Mouse (Mus musculus): ENCODE results near the gene Fkbp5. TPM values are rescaled to one million over a fixed set of nuclear protein-coding genes. Genes with fewer than 3 reads are reported as not detected.

The Fkbp5 gene
- polyA plus RNA-seq, 2 experiments from 2014 or later = 17.4 to 17.8 TPM

DNA sequence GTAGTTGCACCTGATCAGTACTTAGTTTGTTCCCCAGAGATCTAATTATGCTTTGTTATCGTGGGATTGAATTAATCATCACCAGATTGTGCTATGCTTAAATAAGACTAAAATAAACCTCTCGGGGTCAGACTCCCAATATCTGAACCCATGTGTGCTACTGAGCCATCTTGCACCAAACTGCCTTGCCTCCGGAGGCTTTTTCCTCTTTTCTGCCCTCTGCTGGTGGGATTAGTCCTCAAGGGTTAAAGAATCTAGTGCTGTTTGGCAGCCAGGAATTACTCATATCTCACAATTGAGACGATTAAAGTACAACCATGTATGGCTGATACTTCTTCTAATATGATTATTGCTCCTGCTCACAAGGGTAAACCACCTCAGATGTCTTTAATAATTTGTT is 62.2 kb downstream of the Fkbp5 start:
- no peak for ATAC-seq

DNA sequence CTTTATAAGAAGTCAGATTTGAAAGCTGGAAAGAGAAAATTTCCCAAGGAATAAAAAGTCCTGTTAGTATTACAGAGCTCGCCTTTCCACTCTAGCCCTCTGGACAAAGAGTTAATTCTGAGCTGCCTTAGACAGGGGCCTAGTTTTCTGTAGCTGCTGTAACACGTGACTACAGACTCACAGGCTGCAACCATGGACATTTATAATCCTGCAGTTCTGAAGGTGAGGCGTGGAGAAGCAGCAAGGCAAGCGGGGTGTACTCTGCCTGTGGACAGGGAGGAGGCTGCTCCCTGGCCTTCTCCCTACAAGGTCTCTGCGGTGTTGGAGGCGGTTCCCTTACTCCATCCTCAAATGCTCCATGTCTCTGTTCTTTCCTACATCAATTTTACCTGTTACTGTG is 64.4 kb downstream of the Fkbp5 start:
- ATAC-seq = no peak

DNA sequence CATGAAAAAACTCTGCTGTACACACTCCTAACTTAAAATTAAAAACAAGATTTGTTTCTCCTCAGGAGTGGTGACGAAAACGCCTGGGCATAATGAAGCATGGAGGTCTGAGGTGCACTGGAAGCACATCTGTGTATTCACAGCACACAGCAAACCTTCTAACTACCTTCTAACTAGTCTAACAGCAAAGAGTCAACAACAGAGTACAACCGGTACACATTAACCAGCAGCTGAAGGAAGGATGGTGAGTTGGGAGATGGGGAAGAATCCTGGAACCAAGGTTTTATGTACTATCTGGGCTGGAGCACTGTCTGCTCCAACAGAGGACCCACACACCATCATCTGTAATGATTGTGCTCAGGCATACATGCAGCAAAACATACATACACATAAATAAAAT is 65.4 kb downstream of the Fkbp5 start:
- no peak for ATAC-seq

DNA sequence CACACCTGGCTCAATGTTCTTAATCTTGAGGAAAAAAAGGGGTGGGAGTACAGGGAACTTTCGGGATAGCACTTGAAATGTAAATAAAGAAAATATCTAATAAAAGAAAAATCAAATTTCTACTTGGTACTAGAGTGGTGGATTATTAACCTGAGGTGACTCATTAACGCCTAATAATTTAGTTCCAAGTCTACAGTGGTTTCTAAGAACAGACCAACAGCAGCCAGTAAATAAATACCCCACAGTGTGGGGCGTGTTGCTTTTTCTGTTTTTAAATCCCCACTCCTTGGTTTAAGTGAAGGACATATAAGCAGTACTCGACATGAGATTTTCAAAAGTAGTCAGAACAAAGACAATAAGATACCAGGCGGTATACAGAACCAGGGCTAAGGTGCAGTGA is 65.8 kb downstream of the Fkbp5 start:
- no peak for ATAC-seq

DNA sequence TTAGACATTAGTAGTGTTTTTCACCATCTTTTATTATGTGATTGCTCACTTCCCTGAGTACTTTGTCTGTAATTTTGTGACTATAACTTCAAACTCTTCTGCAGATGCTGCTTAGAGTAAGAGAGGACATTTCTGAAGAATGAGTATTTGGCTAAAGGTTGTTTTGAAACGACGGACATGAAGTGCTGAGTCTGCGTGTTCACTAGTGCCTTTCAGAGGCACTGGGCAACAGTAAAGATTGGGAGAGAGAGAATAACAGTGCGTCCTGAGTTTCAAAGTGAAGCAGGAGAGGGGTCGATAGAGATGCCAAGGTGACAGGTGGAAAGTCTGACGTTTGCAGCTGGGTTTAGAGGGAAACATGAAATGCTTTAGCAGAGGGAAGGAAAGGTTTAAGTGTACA is 69.1 kb downstream of the Fkbp5 start:
- no peak for ATAC-seq

DNA sequence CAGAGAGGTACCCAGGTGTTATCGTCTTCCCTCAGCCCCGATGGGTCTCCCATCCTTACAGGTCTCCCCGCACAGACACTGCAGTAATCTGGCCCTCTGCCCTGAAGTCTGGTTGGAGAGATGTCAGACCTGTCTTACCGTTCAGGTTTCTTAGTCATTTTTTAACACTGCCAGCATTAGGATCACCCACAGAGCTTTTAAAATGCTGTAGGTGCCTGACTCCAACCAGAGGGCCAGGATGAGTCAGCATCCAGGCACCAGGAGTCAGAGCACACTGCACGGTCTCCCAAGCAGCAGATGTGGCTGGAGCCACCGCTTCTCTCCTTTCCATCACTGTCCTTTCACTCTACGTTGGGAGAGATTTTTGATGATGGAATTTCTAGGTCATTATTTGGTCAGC is 69.5 kb downstream of the Fkbp5 start:
- ATAC-seq = no peak

DNA sequence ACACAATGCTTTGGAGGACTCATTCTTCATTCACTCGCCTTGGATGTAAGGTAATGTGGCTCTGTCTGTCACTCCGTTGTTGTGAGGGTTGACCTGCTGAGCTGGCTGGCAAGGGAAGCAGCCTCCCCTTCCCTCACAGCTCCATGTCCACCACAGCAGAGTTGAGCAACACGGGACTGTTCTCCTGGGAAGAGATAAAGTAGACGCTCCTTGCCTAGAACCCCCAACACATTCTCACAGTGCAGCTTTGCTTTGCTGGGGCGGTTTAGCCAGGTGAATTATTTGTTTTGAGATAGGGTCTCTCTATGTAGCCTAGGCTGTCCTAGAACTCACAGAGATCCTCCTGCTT is 70.5 kb downstream of the Fkbp5 start:
- no peak for ATAC-seq

DNA sequence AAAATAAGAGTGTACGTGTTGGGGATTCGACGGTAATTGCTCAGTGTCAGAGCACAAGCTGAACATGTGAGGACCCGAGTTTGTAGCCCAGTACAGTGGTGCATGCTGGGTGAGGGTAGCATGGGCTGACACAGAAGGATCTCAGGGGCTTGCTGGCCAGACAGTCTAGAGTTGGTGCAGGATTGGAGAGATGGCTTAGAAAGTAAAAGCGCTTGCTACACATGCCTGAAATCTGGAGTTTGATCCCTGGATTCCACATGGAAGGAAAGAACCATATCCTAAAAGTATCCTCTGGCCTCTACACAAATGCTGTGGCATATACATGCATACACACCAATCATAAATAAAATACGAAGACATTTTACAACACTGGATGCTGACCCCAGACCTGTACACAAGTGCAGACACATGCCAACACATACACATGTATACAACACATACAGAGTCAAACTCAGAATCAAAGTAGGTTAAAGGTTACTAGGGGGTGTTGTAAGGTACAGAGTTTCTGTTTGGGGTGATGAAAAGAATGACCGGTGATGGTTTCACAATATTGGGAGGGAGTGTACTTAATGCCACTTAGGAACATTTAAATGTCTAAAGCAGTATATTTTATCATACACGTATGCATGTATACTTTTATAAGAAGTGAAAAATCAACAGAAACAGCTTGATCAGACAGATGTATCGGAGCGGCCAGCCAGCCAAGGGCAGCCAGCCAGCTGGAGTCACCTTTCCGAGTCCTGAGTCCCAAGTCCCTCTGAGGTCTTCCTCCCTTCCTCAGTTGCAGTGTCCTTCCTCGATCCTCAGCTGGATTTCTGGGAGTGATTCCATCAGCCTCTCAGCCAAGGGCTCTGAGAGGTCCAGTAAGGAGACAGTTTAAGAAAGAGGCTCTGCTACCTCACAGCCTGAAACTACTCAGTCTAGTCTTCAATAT is 71.2 kb downstream of the Fkbp5 start:
- ATAC-seq = no peak

DNA sequence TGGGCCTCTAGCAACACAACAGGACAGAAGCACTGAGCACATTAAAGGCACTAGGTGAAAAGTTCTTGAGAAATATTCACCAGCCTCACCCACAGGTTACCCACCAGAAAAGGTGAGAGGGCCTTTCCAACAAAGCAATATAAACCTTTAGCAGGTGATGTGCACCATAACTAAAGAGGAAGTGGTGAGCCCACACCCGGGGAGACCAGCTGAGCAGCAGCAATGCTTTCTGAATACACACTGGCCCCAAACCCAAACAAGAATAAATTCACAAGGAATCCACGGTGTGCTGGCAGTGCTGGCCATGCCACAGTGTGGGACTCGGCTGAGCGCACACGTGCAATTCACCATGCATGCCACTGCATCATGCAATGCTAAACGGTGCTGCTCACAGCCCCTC is 74.7 kb downstream of the Fkbp5 start:
- peak; percentile 49 for ATAC-seq

DNA sequence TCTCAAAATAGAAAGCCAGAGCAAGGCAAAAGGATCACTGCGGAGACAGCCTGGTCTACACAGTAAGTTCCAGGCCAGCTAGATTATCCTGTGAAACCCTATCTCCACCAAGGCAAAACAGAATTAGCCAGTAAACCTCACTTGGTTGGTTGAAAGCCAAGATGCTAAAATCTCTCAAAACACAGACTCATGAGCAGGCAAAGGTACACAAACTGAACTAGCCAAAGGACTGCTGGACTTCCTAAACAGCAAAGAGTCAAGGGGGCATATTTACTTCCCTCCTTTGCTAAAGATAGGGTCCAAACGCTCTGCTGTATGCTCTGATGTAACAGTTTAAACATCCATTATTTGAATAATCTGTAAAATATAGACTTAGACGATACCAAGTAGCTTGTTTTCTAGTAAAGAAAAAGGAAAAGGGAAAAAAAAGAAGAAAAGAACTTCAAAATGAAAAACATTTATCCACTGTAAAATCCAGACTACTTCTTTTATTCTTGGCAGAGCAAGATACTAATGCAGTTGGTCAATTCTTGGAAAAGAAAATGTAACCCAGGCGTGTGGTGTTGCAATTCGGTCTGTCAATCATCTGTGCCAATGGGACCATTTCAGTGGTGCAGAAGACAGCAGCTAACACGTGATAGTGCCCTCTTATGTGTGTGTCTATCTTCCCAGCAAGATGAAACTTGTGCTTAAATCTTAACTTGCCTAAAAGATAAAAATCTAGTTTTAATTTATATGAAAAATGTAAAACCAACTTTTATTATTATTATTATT is 78.8 kb downstream of the Fkbp5 start:
- no peak for ATAC-seq

DNA sequence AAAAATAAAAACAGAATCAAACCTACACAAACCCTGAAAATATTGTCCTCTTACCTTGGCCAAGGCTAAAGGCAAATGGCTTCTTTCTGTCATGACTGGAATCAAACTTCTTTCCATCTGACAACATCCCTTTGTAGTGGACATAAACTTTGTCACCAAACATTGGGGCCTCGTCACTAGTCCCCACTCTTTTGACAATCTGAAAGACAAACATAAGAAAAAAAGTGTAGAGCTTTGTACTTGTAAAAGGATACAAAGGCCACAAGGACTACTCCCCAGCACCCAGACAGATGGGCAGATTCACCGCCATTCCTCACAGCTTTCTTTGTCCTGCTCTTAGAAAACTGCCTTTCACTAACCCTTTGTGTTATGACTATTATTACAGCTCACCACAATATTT is 79.4 kb downstream of the Fkbp5 start:
- ATAC-seq = no peak

DNA sequence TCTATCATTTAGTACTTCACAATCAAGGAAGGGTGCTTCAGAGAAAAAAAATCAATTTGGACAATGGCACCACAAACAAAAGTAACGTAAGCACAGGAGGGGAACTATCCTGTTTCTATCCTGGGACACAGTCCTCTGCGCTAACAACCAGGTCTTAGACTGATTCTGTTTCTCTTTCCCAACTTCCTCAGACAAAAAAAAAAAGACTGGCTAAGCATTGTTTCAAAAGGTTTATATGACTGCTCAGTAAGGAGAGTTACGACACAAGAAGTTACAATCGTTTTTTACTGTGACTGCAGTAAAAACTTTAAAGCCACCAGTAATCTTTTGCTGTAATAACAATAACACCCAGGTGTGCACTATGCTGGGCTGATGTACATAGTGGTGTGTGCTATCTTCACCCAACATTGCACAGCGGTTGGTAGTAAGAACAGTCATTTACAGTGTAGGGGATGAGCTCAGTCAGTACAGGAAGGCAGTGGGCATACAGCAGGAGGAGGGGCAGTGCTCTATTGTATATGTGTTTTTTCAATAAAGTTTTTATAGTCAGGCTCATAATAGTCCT is 82.3 kb downstream of the Fkbp5 start:
- no peak for ATAC-seq

DNA sequence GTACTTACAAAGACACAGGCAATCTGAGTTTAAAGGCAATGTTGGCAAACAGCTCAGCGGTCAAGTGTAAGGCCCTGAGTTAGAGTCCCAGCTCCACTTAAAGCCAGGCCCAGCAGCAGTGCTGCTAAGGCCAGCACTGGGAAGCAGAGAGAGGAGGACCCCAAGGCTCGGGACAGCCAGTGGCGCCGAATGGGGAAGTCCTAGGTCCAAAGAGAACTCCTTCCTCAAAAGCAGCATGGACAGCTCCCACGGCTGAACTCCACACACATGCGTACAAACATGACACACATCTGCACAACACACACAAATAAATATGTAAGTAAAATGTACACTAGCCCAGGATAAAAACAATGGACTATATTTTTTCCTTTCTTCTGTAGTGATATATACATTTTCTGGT is 84.3 kb downstream of the Fkbp5 start:
- ATAC-seq = no peak

DNA sequence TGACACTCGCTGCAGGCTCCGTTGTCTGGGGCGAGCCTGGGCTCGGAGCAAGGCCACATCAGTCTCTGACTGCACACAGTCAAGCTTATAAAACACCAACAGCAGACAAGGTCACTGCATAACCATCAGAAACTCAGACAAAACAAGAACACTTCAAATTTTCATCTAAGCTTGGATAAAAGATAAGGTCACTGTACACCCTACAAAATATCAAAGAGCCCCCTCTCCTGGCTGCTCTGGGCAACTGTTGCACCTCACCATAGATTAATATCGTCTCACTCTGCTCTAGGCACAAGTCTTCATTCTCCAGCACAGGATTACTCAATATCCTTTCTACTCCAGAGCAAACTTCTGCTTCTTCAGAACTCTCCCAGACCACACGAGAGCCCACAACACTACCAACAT is 85.4 kb downstream of the Fkbp5 start:
- no peak for ATAC-seq

DNA sequence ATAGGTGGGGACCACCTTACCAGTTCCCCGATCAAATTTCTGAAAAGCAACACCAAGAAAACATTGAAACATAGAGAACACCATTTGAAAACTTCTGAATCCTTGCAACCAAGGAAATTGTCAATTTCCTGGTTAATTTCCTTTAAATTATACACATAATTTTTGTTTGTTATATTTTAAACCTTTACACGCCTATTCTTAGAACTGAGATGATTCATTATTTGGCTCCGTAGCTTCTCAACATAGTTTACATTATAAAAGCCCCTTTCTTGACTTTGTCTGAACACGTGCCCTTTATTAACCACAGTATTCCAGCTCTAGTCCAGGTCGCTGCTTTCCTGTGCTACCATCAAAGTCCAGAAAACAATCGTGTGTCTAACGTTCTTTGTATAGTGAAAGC is 86.3 kb downstream of the Fkbp5 start:
- no peak for ATAC-seq

DNA sequence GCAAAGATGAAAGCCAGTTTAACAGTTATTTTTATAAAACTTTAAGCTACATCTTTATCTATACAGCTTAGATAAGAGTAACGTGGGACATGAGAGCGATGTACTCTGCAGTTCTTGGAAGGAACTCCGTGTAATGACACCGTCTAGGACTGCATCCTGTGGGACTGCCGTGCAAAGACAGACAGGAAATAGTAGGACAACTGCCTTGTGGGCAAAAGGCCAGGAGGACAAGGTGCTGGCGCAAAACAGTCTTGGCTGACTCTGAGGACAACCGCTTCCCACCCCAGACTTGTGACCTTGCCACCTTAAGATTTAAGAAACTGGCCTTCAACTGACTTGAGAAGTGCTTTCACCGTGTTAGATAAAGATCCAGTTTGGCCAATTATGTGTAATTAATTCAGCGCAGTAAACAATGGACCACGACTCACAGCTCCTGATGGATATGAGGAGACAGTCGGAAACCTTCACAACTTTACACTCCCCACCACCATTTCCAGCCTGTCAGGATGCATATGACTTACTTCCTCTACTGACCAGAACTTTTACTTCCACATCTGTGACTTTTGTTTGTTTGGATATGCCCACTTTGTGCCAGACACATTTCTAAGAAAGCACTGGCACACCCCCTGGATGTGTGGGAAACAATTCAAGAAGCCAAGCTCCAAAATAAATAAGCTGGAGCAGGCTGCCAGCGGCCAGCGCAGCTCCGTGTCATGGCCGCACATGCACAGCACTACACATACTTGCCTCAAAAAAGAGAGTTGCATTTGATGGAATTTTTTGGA is 88.7 kb downstream of the Fkbp5 start:
- no peak for ATAC-seq

DNA sequence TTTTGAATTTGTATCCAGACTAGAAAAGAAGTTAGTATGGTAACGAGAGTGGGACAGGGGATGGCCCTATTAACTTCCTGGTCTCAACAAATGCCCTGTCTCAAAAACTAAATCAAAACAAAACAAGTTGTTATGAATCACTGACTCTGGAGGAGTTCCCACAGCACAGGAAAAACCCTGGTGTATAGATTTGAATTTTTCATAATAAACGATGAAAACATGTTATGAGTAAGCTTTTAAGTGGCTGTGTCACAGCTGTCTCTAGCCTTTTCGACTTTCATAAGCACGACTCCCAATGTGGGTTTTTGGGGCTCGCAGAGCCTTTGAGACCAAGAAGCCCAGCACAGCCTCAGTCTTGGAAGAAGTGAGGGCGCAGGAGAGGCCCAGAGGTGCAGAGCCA is 89.7 kb downstream of the Fkbp5 start:
- ATAC-seq = no peak

DNA sequence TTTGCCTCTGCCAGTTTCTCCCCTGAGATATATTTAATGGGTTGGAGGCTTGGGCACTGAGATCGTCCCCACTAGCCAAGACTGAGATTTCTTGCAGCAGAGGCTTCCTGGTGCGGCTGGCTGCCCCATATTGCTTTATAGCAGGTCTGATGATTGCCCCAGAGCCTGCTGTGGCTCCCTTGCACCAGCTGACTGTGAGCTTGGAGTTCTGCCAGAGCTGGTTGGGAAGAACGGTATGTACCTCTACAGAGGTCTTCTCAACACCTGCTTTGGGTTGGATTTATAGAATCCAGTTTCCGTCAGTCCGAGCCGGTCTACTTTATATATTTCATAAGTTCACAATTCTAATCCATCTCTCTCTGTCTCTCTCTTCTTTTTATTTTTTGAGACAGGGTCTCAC is 93.0 kb downstream of the Fkbp5 start:
- no peak for ATAC-seq

DNA sequence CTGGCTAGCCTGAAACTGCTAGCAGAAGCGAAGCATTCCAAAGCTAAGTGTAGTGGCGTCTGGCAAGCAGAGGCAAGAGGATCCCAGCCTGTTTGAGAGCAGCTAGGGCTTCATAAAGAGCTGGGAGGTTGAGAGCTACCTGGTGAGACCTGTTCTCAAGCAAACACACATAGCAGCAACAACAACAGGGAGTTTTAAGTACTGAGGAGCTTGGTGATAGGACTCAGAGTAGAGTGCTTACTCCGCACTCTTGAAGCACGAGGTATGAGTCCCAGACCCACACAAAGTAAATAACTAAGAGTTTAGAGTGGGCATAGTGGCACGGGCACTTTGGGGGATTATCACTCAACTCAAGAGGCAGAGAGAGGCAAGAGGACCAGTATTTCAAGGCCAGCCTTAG is 96.3 kb downstream of the Fkbp5 start:
- ATAC-seq = no peak

DNA sequence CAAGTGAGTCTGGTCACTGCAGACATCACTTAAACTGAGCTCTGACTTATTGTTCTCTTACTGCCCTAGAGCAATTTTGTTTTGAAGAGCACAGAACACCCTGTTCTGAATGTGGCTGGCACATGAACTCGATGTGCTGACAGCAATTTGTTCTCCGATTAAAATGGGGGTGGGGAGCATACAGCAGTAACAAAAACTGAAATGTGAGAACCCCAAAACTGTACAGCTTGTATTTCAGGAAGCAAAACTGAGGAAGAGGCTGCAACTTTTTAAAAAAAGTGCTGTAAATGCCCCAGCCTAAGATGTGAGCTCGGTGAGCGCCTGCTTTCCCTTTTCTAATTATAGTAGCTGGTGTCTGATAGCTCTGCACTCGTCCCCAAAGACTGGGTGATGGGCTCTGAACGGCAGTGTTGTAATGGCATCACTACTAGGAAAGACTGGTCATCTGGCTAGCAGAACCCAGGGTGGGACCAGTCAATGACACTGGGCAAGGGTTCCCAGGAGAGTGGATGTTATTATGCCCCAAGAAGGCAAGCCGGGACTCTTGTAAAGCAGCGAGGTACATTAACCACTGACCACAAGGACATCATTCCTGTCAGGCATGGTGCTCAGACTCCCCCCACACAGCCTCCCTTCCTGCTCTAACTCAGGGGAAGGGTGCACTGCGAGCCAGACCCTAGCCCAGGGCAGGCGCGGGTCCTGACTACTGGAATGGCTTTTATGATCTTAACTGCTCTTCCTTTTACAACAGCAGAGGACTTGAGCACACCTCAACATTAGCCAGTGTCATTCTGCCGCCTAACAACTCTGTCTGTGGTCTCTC is 96.9 kb downstream of the Fkbp5 start:
- ATAC-seq = no peak

DNA sequence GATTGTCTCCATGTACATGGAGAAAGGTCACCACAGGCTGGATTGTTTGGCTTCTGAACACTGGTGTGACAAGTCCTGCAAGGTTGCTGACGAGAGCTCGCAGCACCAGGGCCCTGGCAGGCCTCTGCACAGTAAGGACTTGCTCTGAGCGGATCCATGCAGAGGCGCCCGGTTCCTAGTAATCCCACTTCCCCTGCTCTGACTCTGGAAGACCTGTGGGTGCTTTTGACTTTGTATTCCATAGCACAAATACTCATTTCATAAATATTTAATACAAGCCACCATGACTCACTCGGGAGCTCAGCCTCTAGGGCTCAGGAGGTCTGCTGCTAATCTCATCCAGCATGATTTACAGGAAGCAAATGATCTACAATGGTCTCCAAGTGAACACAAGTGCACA is 97.7 kb downstream of the Fkbp5 start:
- ATAC-seq = no peak

DNA sequence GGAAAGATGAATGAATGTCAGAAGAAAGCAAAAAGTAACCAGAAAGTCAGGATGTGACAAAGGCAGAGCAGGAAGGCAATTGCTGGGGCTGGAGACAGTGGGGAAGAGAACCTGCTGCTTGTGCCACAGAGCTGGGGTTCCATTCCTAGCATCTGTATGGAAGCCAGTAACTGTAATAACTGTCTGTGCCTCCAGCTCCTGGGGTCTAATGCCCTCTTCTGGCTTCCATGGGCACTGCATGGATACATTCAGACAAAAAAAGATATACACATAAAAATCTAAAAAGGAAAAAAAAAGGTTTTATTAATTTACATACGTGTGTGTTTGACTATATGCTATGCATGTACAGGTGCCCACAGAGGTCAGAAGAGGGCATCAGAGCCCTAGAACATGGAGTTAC is 98.4 kb downstream of the Fkbp5 start:
- ATAC-seq = no peak

Measured in CD4-positive, CD25-positive, alpha-beta regulatory T cell, adult 4 months (primary cell).